ENCODE assay signal across 8 mouse cellular contexts in genomic region chr12:86305635-86306243, GRCm38 (mm10). TPM values are rescaled to one million over a fixed set of nuclear protein-coding genes. Genes with fewer than 3 reads are reported as not detected.
DNase-seq lines count a peak whose midpoint lies in the region; ATAC-seq and TF ChIP-seq lines count a peak whose summit lies in the region.

No protein-coding gene starts in this region.

- no peak for TF ChIP-seq POLR2A in ES-Bruce4 (IDR thresholded peaks at IDR 0.05; ENCODE audit: insufficient read depth, low read length)
- peak; percentile 26; the same call in 1 of the 2 replicates for TF ChIP-seq POLR2A in embryonic fibroblast, embryonic 13.5 days (IDR thresholded peaks at IDR 0.05; ENCODE audit: low read depth, low read length)

- H3K4me1 ChIP-seq in ES-Bruce4 (ENCODE audit: control insufficient read depth, insufficient read depth, low read length) = no peaks in the 10 kb centered on the region
- no peaks in the 10 kb centered on the region for H3K4me1 ChIP-seq in embryonic fibroblast, embryonic 13.5 days (ENCODE audit: control insufficient read depth, insufficient read depth, low read length)
- peaks cover 2% of the 10 kb centered on the region for H3K4me1 ChIP-seq in liver, embryonic 16.5 days (ENCODE audit: control insufficient read depth, low read depth, low read length)
- no peaks in the 10 kb centered on the region for H3K4me1 ChIP-seq in neural tube, embryonic 14.5 days (ENCODE audit: control insufficient read depth, insufficient read depth, low read length)

- TF ChIP-seq EP300 in ES-Bruce4 (IDR thresholded peaks at IDR 0.05; ENCODE audit: insufficient read depth, low read depth, low read length) = no peak

- no peaks in the 10 kb centered on the region for H3K27me3 ChIP-seq in ES-Bruce4 (ENCODE audit: control insufficient read depth, insufficient read depth, low read length, poor library complexity, severe bottlenecking)
- no peaks in the 10 kb centered on the region for H3K27me3 ChIP-seq in liver, embryonic 16.5 days (ENCODE audit: control insufficient read depth, insufficient read depth, low read depth, low read length)
- no peaks in the 10 kb centered on the region for H3K27me3 ChIP-seq in neural tube, embryonic 14.5 days (ENCODE audit: control insufficient read depth, insufficient read depth, low read length)

- intact Hi-C loops in left cerebral cortex, postnatal 36 days (cut with DNase I) = no loop called here

- H3K4me3 ChIP-seq in ES-Bruce4 (ENCODE audit: low read depth, low read length) = peak overlapping the region; percentile 56
- peak overlapping the region; percentile 7; the same call in 1 of the 2 replicates for H3K4me3 ChIP-seq in embryonic fibroblast, embryonic 13.5 days (ENCODE audit: insufficient read depth, low read length)
- H3K4me3 ChIP-seq in liver, embryonic 16.5 days (ENCODE audit: low read depth, low read length) = peak overlapping the region; percentile 33
- H3K4me3 ChIP-seq in neural tube, embryonic 14.5 days (ENCODE audit: low read depth, low read length) = no peak overlapping the region

- no peak overlapping the region for H3K27ac ChIP-seq in ES-Bruce4 (ENCODE audit: insufficient read depth, low read length)
- H3K27ac ChIP-seq in embryonic fibroblast, embryonic 13.5 days (ENCODE audit: insufficient read depth, low read length) = no peak overlapping the region
- H3K27ac ChIP-seq in liver, embryonic 16.5 days (ENCODE audit: low read length) = no peak overlapping the region
- H3K27ac ChIP-seq in neural tube, embryonic 14.5 days (ENCODE audit: low read depth, low read length) = no peak overlapping the region

- no peak overlapping the region for H3K9ac ChIP-seq in ES-Bruce4 (ENCODE audit: low read depth, poor library complexity, severe bottlenecking)
- H3K9ac ChIP-seq in liver, embryonic 16.5 days (ENCODE audit: low read depth, low read length) = no peak overlapping the region; the same call in 1 of the 2 replicates
- H3K9ac ChIP-seq in neural tube, embryonic 14.5 days (replicated peaks; ENCODE audit: low read depth, low read length) = no peak overlapping the region

- no peaks in the 10 kb centered on the region for H3K36me3 ChIP-seq in ES-Bruce4 (ENCODE audit: control insufficient read depth, insufficient read depth, low read length, poor library complexity, severe bottlenecking)
- H3K36me3 ChIP-seq in liver, embryonic 16.5 days (ENCODE audit: control insufficient read depth, insufficient read depth) = no peaks in the 10 kb centered on the region
- H3K36me3 ChIP-seq in neural tube, embryonic 14.5 days (ENCODE audit: control insufficient read depth, insufficient read depth, low read length) = no peaks in the 10 kb centered on the region

- ATAC-seq in liver, embryonic 16.5 days (ENCODE audit: low read depth) = no peak
- ATAC-seq in neural tube, embryonic 14.5 days (ENCODE audit: low read depth) = no peak

- H3K4me2 ChIP-seq in liver, embryonic 16.5 days (ENCODE audit: low read depth, low read length) = peak overlapping the region; percentile 50
- H3K4me2 ChIP-seq in neural tube, embryonic 14.5 days (ENCODE audit: low read depth, low read length) = peak overlapping the region; percentile 11; the same call in 1 of the 2 replicates

- peak; percentile 9 for DNase-seq in 416B (ENCODE audit: low read depth)
- DNase-seq in induced T-regulatory cell, adult 2 months (ENCODE audit: low read depth) = peak; percentile 72
- DNase-seq in urinary bladder, postnatal 10 days (ENCODE audit: low spot score) = no peak
- no peak for DNase-seq in left cerebral cortex, postnatal 36 days (ENCODE audit: low spot score in 2 of 2)

- WGBS in liver, embryonic 16.5 days (ENCODE audit: insufficient replicate concordance) = 15% methylated on average over 15 of the region's 15 CpGs
- 21% methylated on average over 15 of the region's 15 CpGs for WGBS in neural tube, embryonic 14.5 days

- no peaks in the 10 kb centered on the region for H3K9me3 ChIP-seq in ES-Bruce4 (replicated peaks; ENCODE audit: control insufficient read depth, insufficient read depth, low read length, poor library complexity, severe bottlenecking)
- no peaks in the 10 kb centered on the region for H3K9me3 ChIP-seq in liver, embryonic 16.5 days (replicated peaks; ENCODE audit: control insufficient read depth, low read length)
- no peaks in the 10 kb centered on the region for H3K9me3 ChIP-seq in neural tube, embryonic 14.5 days (ENCODE audit: control insufficient read depth, low read length)

- TF ChIP-seq CTCF in ES-Bruce4 (IDR thresholded peaks at IDR 0.05; ENCODE audit: low read depth, low read length) = peak; percentile 59
- peak; percentile 42; the same call in 1 of the 2 replicates for TF ChIP-seq CTCF in embryonic fibroblast, embryonic 13.5 days (IDR thresholded peaks at IDR 0.05; ENCODE audit: borderline replicate concordance, insufficient read depth, low read length)

RNA-seq across cellular contexts. Expression of gene Esrrb, which starts 55.2 kb away (rescaled TPM):
- 149 and 152 TPM in 2 replicates for polyA plus RNA-seq in ES-Bruce4 (2011; ENCODE audit: insufficient read depth, insufficient read length, low read depth, missing spikeins)
- not detected in 2 replicates for polyA plus RNA-seq in embryonic fibroblast, embryonic 13.5 days (2011; ENCODE audit: insufficient read length, low read depth, missing spikeins)
- 0.08 and 0.09 TPM in 2 replicates for polyA plus RNA-seq in liver, embryonic 16.5 days (2015; fragmentation: Nextera tagmentation; extraction: Ambion mirVana)
- 2.7 and 3.7 TPM in 2 replicates for polyA plus RNA-seq in neural tube, embryonic 14.5 days (2014; fragmentation: Nextera tagmentation; extraction: Ambion mirVana)
- total RNA-seq in left cerebral cortex, postnatal 36 days (2021) = 1 to 10 TPM; 1.7 to 2.3 TPM

Comparison
In these comparisons a context has a peak if more than half of its experiments do, and no peak if none do; other contexts are left out.
1. DNase-seq: peak in 416B (single experiment) and induced T-regulatory cell, adult 2 months (single experiment); none in urinary bladder, postnatal 10 days (single experiment) and left cerebral cortex, postnatal 36 days (0 of 2).
2. RNA of gene Esrrb, which starts 55.2 kb away (polyA plus RNA-seq): 149 to 152 TPM in ES-Bruce4; 2.7 to 3.7 TPM in neural tube, embryonic 14.5 days, 0.08 to 0.09 TPM in liver, embryonic 16.5 days and not detected in embryonic fibroblast, embryonic 13.5 days; every median in the first group is over 10 times any median in the second.